Mouse (Mus musculus) cerebellum, adult 2 months (tissue): Measurements from ENCODE around the gene Nedd8. TPM values are rescaled to one million over a fixed set of nuclear protein-coding genes. Genes with fewer than 3 reads are reported as not detected.

Experiments
- DNase-seq, 2 experiments: peaks; one replicate each; pipeline ENCODE4 v3.0.0; 2021
- H3K27ac ChIP-seq: fragments of 200-500 bp; 2 replicates; pipeline ENCODE4 v1.5.1; 2012; ENCODE audit warnings: low read length, control low read depth, inconsistent platforms; ENCODE audit not compliant: insufficient read depth
- H3K27me3 ChIP-seq: fragments of 200-500 bp; 2 replicates; pipeline ENCODE4 v1.6.1; 2012; ENCODE audit warnings: inconsistent platforms, mild to moderate bottlenecking, low read length, moderate library complexity; ENCODE audit not compliant: control insufficient read depth, insufficient read depth
- H3K4me1 ChIP-seq: fragments of 200-500 bp; 2 replicates; pipeline ENCODE4 v1.6.1; 2011; ENCODE audit warnings: low read length; ENCODE audit not compliant: control insufficient read depth, insufficient read depth
- H3K4me3 ChIP-seq: fragments of 200-500 bp; replicated peaks from 2 replicates; pipeline ENCODE3; 2011; ENCODE audit warnings: mild to moderate bottlenecking, low read depth, low read length, control low read depth; ENCODE audit not compliant: insufficient read depth
- CTCF ChIP-seq: fragments of 200-500 bp; IDR thresholded peaks from 2 replicates; pipeline ENCODE4 v1.5.1; 2011; ENCODE audit warnings: low read depth, mild to moderate bottlenecking, control low read depth, low read length, moderate library complexity, borderline replicate concordance; ENCODE audit not compliant: insufficient read depth
- POLR2A ChIP-seq: fragments of 200-500 bp; IDR thresholded peaks from 2 replicates; pipeline ENCODE4 v1.6.1; 2011; ENCODE audit warnings: low read length, control low read depth, borderline replicate concordance; ENCODE audit not compliant: insufficient read depth
- WGBS: fragments of 180-500 bp; shearing (Covaris S2); methylation state at CpG from one replicate; pipeline ENCODE4 v1.1.7; 2018; 5-methylcytosine and 5-hydroxymethylcytosine counted together
- polyA plus RNA-seq: library from polyadenylated mRNA; depleted of rRNA; stranded (reverse); fragments of >200 nt; gene quantifications from 2 replicates; pipeline ENCODE4 v1.2.3, GENCODE M21; 2012

Nedd8 gene
- polyA plus RNA-seq, 1 experiment: 434 TPM

DNA sequence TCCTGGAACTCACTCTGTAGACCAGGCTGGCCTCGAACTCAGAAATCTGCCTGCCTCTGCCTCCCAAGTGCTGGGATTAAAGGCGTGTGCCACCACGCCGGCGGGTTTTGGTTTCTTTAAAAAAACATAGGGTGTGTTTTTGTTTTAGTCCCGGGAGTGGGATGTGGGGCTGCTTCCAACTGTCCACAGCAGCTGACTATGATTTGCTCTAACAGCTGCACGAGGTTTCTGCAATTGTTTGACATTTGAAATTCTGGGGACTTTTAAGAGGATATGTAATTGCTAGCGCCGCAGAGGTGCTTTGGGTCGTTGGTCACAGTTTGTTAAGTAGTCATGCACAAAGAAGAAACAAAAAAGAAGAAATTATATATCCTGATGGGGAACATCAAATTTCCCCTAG lies 17.5 kb upstream of the Nedd8 start:
- H3K4me3 ChIP-seq: no peak overlapping the region
- 72% methylated on average over 10 of the region's 10 CpGs for WGBS
- H3K27me3 ChIP-seq: no peaks in the 10 kb centered on the region
- no peak overlapping the region for H3K27ac ChIP-seq
- no peaks in the 10 kb centered on the region for H3K4me1 ChIP-seq
- TF ChIP-seq CTCF: no peak
- no peak for TF ChIP-seq POLR2A
- DNase-seq: no peak

DNA sequence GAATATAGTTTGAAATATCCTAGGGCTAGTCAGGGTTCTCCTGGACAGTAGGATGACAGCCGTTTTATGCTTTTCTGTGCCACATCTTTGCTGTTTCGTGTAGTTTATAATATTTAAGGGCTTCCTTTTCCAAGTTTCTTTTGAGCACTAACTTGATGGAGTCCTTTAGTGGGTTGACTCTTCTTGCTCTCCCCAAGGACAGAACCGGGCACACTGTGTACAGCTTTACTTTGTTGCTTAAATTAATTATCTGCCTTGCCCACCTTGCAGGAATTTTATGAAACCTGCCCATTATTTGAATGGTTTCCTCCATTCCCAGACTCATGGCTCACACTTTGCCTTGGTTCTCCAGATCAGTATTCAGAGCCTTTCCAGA lies 10.2 kb upstream of the Nedd8 start:
- 3% methylated on average over 3 of the region's 3 CpGs for WGBS
- Histone ChIP-seq H3K27me3 (no peaks in the 10 kb centered on the region), H3K27ac (no peak overlapping the region), H3K4me1 (peaks cover 4% of the 10 kb centered on the region; the same call in 1 of the 2 replicates), H3K4me3 (peak overlapping the region; percentile 75)
- no peak for DNase-seq
- TF ChIP-seq CTCF: no peak
- TF ChIP-seq POLR2A: no peak

- Histone ChIP-seq H3K4me3 (peak within 1 kb of the TSS; percentile 75), H3K4me1 (peaks cover 4% of the 10 kb centered on the region; the same call in 1 of the 2 replicates), H3K27ac (peak within 1 kb of the TSS; percentile 27; the same call in 1 of the 2 replicates), H3K27me3 (no peaks in the 10 kb centered on the region)
- peak; percentile 96 to 97 for DNase-seq
- under 1% methylated on average over 66 of the region's 66 CpGs for WGBS
- TF ChIP-seq POLR2A (peak; percentile 31; the same call in 1 of the 2 replicates), CTCF (peak; percentile 74)
Measured at GRCm38 (mm10) chr14:55681160-55682117, 9.5 kb upstream of the Nedd8 start, which contains the start of gene Tinf2. TSS of gene Tinf2 (minus strand) at chr14:55681820.

DNA sequence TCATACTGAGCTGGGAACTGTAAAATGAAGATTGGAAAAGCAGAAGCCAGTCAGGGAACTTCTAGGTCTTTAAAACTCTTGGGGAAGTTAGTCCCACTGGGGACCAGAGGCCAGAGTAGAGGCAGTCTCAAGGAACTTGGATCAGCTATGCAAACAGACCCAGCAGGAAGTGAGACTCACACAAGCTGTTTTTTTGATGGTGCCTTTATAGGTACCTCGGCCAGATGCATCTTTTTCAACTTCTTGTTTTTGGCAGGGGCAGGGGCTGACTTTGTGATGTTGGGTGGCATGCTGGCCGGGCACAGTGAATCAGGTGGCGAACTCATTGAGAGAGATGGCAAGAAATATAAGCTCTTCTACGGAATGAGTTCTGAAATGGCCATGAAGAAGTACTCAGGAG lies 5.7 kb upstream of the Nedd8 start:
- WGBS: 77% methylated on average over 4 of the region's 4 CpGs
- H3K27me3 ChIP-seq: no peaks in the 10 kb centered on the region

GRCm38 (mm10) chr14:55672741-55673060 lies 777 bp upstream of the Nedd8 start:
- 62% methylated on average over 7 of the region's 7 CpGs for WGBS
- TF ChIP-seq CTCF (no peak), POLR2A (no peak)
- Histone ChIP-seq H3K4me3 (no peak overlapping the region), H3K27ac (no peak overlapping the region), H3K4me1 (no peaks in the 10 kb centered on the region; the same call in 1 of the 2 replicates), H3K27me3 (no peaks in the 10 kb centered on the region)
- no peak for DNase-seq

More for the DNA sequence above, 5.7 kb upstream of the Nedd8 start:
- H3K4me3 ChIP-seq: no peak overlapping the region
- H3K27ac ChIP-seq: no peak overlapping the region
- no peak for DNase-seq
- TF ChIP-seq POLR2A (no peak), CTCF (no peak)
- H3K4me1 ChIP-seq: peaks cover 4% of the 10 kb centered on the region; the same call in 1 of the 2 replicates

- H3K27ac ChIP-seq: peak overlapping the region; percentile 89
- no peak for DNase-seq
- no peaks in the 10 kb centered on the region for H3K27me3 ChIP-seq
- WGBS: under 1% methylated on average over 12 of the region's 12 CpGs
- no peak for TF ChIP-seq POLR2A
- TF ChIP-seq CTCF: no peak
- H3K4me1 ChIP-seq: no peaks in the 10 kb centered on the region; the same call in 1 of the 2 replicates
- H3K4me3 ChIP-seq: peak overlapping the region; percentile 93
Measured at GRCm38 (mm10) chr14:55671486-55671832, 465 bp downstream of the Nedd8 start.

GRCm38 (mm10) chr14:55660636-55661035 lies 11.3 kb downstream of the Nedd8 start:
- no peak for DNase-seq
- peak overlapping the region; percentile 73 for H3K4me3 ChIP-seq
- 47% methylated on average over 2 of the region's 2 CpGs for WGBS
- H3K27ac ChIP-seq: no peak overlapping the region
- H3K4me1 ChIP-seq: no peaks in the 10 kb centered on the region; the same call in 1 of the 2 replicates
- TF ChIP-seq CTCF (no peak), POLR2A (no peak)
- no peaks in the 10 kb centered on the region for H3K27me3 ChIP-seq

DNA sequence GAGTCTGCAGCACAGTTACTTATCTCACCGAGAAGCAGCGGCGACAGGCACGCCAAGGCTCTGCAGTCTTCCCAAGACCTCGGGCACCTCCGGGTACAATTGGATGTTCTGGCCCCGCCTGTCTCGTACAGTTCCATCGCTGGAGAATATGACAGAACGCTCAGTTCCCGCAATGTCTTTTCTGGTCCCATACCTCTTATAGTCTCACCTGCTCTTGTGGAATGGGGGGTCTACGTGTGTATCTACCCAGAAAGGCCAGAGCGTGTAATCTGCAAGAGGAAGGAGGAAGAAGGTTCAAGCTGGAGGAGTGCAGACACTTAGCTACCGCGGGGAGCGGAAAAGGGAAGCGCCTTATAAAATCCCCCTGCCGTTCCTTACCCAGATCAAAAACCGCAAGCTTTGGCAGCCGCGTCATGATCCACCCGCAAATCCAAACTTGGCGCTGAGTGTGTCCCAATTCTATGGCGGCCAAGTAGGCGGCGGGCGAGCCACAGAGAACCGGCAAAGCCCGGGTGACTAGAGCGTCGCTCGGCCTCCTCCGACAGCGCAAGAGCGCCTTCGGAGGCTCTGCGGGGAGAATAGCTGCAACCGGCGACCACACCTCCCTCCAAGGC lies 11.9 kb downstream of the Nedd8 start, which contains the start of gene Mdp1:
TSS of gene Mdp1 (minus strand) at position 549 of the 614 bp plus-strand sequence.
- peak; percentile 81 to 83 for DNase-seq
- WGBS: under 1% methylated on average over 39 of the region's 39 CpGs
- Histone ChIP-seq H3K4me3 (peak within 1 kb of the TSS; percentile 73), H3K27me3 (no peaks in the 10 kb centered on the region), H3K4me1 (no peaks in the 10 kb centered on the region; the same call in 1 of the 2 replicates), H3K27ac (peak within 1 kb of the TSS; percentile 23; the same call in 1 of the 2 replicates)
- TF ChIP-seq POLR2A (peak; percentile 55; the same call in 1 of the 2 replicates), CTCF (peak; percentile 57)
